Mouse (Mus musculus) bone marrow macrophage, adult 2 months (primary cell): ENCODE measurements around the gene Fam71e1.

Source experiments
- CTCF ChIP-seq: IDR thresholded peaks from 2 replicates; pipeline ENCODE4 v1.5.1; 2012; ENCODE audit warnings: low read depth, mild to moderate bottlenecking, low read length, moderate library complexity
- POLR2A ChIP-seq: IDR thresholded peaks from 2 replicates; pipeline ENCODE4 v1.6.1; 2012; ENCODE audit warnings: mild to moderate bottlenecking, low read depth, low read length, borderline replicate concordance

DNA sequence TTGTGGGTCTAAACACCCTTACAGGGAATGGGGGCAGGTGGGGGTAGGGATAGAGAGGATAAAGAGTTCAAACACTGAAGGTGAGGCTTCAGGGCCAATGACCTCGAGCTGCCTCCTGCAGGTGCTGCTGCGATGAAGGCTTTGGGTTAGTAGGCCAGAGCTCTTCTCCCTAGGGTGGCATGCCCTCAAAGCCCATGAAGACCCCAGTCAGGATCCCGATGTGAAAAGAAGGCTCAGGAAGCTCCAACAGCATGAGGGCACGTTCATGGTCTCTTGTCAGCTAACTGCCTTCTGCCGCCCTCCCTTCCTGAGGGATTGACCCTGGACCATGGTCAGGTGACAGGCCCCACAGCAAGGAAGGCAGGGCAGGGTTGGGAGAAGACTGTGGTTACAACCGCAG, 36.3 kb upstream of the Fam71e1 start:
- TF ChIP-seq POLR2A (no peak), CTCF (no peak)
